Mouse (Mus musculus) embryonic facial prominence, embryonic 10.5 days (tissue): Measurements from ENCODE around the gene Slc30a3. TPM values are rescaled to one million over a fixed set of nuclear protein-coding genes. Genes with fewer than 3 reads are reported as not detected.

Experiments used
- polyA plus RNA-seq: library from polyadenylated mRNA; unstranded; fragments of >200 nt; fragmentation: Nextera tagmentation; extraction: Ambion mirVana; gene quantifications from 2 replicates; pipeline ENCODE4 v1.2.1, GENCODE M21; 2016

The Slc30a3 gene
- polyA plus RNA-seq, 1 experiment from 2014 or later: 0.59 TPM

Other genes with a start within 250 kb of the Slc30a3 start
- gene Tmem214, start 240.2 kb downstream of the Slc30a3 start, polyA plus RNA-seq: 68.7 and 71.1 TPM in 2 replicates
- gene Agbl5, start 219.5 kb downstream of the Slc30a3 start, polyA plus RNA-seq: 21.8 and 26.9 TPM in 2 replicates
- gene Ost4, start 200.4 kb downstream of the Slc30a3 start, polyA plus RNA-seq: 399 and 407 TPM in 2 replicates
- 158 and 162 TPM in 2 replicates for gene Emilin1, start 194.8 kb downstream of the Slc30a3 start, polyA plus RNA-seq
- 8.1 and 9.9 TPM in 2 replicates for gene Khk, start 186.8 kb downstream of the Slc30a3 start, polyA plus RNA-seq
- gene Cgref1, start 162.6 kb downstream of the Slc30a3 start, polyA plus RNA-seq: 2.2 and 3.2 TPM in 2 replicates
- gene Preb, start 147.9 kb downstream of the Slc30a3 start, polyA plus RNA-seq: 142 and 150 TPM in 2 replicates
- gene Tcf23, start 139.6 kb downstream of the Slc30a3 start, polyA plus RNA-seq: not detected in 2 replicates
- gene Atraid, start 59.9 kb downstream of the Slc30a3 start, polyA plus RNA-seq: 60.2 and 64.8 TPM in 2 replicates
- gene Slc5a6, start 59.3 kb downstream of the Slc30a3 start, polyA plus RNA-seq: 9.9 and 12.2 TPM in 2 replicates
- gene Cad, start 53.5 kb downstream of the Slc30a3 start, polyA plus RNA-seq: 64.6 and 71.3 TPM in 2 replicates
- gene Dnajc5g, start 2.0 kb downstream of the Slc30a3 start, polyA plus RNA-seq: not detected in 2 replicates
- gene Trim54, start 8.5 kb upstream of the Slc30a3 start, polyA plus RNA-seq: not detected in 2 replicates
- not detected in 2 replicates for gene Ucn, start 30.6 kb upstream of the Slc30a3 start, polyA plus RNA-seq
- gene Mpv17, start 46.0 kb upstream of the Slc30a3 start, polyA plus RNA-seq: 63.5 and 70.1 TPM in 2 replicates
- gene Gm29609, start 71.7 kb upstream of the Slc30a3 start, polyA plus RNA-seq: 1.5 TPM in 2 replicates
- gene Gtf3c2, start 71.9 kb upstream of the Slc30a3 start, polyA plus RNA-seq: 123 and 124 TPM in 2 replicates
- gene Snx17, start 85.0 kb upstream of the Slc30a3 start, polyA plus RNA-seq: 125 and 127 TPM in 2 replicates
- gene Eif2b4, start 85.2 kb upstream of the Slc30a3 start, polyA plus RNA-seq: 81.4 and 91.1 TPM in 2 replicates
- gene Zfp513, start 94.1 kb upstream of the Slc30a3 start, polyA plus RNA-seq: 11.4 and 12.3 TPM in 2 replicates
- 185 and 197 TPM in 2 replicates for gene Ppm1g, start 112.5 kb upstream of the Slc30a3 start, polyA plus RNA-seq
- 140 and 143 TPM in 2 replicates for gene Nrbp1, start 132.6 kb upstream of the Slc30a3 start, polyA plus RNA-seq
- 0.40 TPM in 1 of 2 replicates, not detected in the other for gene Gm9970, start 133.0 kb upstream of the Slc30a3 start, polyA plus RNA-seq
- 16.8 and 21.2 TPM in 2 replicates for gene Krtcap3, start 143.5 kb upstream of the Slc30a3 start, polyA plus RNA-seq
- 37.3 and 39.2 TPM in 2 replicates for gene Ift172, start 182.9 kb upstream of the Slc30a3 start, polyA plus RNA-seq
- 54.6 and 57.1 TPM in 2 replicates for gene Fndc4, start 187.8 kb upstream of the Slc30a3 start, polyA plus RNA-seq
- gene Gckr, start 189.2 kb upstream of the Slc30a3 start, polyA plus RNA-seq: 0.19 and 0.29 TPM in 2 replicates